Mouse (Mus musculus): ENCODE results near the gene Ube2o.

Ube2o gene

DNA sequence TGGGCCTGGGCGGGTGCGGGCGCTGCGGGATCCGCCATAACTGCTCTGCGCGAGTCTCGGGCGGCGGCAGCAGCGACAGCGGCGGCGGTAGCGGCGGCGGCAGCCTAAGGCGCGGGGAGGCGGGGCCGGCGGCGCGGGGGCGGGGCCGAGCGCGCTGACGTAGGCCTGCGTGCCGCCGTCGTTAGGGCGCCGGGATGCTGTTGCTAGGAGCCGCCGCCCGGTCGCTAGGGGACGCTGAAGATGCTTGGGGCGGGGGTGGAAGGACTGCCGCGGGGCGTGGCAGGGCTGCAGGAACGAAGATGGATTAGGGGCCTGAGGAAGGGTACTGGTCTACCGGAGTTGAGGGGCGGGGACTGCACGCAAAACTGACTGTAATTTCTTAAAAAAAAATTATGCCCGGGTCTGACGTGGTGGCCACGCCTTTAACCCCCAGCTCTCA, at the start of gene Ube2o:
Gene Ube2o, minus strand, starts transcription at position 72 of the 439 bp plus-strand sequence.
- DNase-seq (ENCODE audit: low spot score) = peak; percentile 37

DNA sequence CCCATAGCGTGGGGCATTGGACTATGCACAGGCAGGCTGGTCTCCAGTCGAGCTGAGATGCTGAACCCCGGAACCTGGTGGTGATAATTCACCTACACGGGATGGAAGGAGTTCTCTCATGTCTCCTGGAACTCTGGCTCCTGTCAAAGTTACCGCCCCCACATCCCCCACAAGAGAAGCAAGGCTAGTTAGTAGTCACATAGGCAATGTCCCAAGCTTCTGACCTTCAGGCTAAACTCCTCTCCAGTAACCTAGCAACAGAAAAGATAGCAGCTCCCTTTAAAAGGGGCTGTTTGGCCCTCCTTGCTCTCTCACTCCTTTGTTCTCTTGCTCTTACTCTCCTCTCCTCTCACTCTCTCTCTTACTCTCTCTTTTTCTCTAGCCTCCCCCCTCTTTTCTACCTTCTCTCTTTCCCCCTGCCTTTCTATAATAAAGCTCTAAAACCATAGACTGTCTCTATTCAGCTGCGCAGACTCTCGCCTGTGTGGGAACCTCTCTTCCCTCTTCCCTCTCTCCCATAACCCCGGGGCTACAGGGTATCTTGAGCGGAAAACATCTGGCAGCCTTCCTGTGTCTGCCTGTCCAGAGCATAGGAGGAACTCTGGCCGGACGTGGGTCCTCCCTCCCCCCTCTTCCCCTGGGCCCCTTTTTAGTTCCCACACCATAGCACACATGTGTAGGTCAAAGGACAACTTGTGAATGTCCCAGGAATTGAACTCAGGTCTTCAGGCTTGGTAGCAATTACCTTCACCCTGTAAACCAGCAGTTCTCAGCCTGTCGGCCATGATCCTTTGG, 49.1 kb upstream of the Ube2o start:
- no peak for DNase-seq (ENCODE audit: low spot score)

DNA sequence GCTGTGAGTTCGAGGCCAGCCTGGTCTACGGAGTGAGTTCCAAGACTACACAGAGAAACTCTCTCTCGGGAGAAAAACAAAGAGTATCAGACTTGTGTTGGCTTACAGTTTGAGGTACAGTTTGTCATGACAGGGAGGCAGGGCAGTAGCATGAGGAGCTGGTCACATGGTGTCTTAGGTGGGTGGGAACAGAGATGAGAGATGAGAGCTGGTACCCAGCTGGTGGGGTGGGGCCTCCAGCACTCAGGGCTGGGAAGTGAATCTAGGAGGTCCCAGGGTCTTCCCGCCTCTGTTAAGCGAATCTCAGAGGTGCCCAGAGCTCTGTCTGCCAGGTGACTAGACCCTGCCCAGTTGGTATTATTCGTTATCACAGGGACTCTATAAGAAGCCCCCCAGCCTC, 48.2 kb upstream of the Ube2o start:
- DNase-seq (ENCODE audit: low spot score) = no peak

DNA sequence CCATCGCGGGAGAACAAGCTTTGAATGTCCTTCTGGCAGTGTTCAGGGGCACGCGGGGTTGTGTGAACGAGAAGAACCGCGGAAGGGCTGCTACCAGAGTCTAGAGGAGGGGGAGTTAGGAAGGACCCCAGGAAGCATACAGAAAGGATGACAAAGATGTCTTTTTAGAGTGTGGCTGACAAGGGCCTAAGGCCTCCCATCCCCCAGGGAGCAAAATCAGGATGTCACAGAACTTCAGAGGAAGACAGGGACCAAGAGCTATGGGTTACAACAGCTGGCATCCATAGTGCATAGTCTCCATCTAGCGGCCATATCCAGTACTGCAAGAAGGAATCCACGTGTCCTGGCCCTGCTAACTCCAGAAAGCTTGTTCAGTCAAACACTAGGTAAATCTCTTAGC, 47.5 kb upstream of the Ube2o start:
- DNase-seq (ENCODE audit: low spot score) = peak; percentile 66

DNA sequence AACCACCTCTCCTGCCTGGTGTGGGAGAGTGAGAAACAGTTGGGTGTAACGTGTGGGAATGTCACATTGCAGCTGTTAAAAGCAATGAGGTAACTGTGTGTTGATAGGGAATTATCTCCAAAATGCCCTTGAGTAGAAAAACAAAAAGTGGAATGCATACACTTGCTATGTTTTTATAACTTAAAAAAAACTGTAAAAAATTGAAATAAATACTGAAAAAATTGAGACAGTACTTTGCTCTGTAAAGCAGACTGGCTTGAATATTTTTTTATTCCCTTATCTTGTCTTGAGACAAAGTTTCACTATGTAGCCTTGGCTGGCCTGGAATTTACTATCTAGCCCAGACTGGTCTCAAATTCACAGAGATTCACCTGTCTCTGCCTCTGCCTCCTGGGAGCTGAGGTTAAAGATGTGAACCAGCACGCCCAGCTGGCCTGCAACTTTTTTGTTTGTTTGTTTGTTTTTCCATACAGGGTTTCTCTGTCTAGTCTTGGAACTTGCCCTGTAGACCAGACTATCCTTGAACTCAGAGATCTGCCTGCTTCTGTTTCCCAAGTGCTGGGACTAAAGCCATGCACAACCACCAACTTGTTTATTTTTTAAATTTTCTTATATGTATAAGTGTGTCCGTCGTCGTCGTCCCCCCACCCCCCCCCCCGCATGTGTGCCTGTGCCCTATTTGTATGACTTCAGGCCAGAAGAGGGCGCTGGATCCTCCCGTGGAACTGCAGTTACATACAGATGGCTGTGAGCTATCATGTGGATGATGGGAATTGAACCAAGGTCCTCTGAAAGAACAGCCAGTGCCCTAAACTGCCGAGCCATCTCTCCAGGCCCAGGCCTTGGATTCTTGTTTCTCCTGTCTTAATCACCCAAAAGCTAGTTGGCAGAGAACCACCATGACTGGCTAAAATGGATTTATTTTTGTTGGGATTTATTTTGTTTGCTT, 46.1 kb upstream of the Ube2o start:
- no peak for DNase-seq (ENCODE audit: low spot score)

DNA sequence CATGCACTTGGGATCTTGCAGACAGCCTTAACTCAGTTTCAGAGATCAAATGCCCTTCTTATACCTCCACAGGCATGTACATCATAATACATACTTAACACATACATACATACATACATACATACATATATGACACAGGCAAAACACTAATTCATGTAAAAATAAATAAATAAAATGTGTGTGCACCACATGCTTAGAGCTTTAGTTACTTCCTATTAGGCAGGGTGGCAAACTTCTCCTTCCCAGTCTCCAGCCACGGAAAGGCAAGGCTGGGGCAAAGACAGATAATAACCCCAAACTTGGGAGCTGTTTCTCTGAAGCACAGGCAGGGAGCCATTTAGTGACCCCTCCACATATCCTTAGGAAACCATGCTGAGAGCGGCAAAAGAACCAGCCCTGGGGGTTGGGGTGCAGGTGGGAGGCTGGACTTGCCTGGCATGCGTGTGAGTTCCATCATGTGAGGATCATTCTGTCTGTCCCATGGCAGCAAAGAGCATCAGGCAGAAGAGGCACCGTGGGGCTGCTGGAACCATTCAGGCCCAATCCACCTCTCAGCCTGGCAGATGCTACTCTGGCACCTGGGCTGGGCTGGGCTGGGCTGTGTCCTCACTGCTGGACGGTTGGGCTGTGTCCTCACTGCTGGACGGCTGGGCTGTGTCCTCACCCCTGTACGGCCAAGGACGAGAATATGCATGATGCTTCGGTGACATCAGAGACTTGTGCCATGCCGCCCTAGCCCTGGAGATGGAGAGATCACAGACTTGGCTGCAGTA, 45.2 kb upstream of the Ube2o start, which contains the start of gene Rhbdf2:
Gene Rhbdf2, minus strand, starts transcription at position 721 of the 773 bp plus-strand sequence.
- DNase-seq (ENCODE audit: low spot score) = no peak

DNA sequence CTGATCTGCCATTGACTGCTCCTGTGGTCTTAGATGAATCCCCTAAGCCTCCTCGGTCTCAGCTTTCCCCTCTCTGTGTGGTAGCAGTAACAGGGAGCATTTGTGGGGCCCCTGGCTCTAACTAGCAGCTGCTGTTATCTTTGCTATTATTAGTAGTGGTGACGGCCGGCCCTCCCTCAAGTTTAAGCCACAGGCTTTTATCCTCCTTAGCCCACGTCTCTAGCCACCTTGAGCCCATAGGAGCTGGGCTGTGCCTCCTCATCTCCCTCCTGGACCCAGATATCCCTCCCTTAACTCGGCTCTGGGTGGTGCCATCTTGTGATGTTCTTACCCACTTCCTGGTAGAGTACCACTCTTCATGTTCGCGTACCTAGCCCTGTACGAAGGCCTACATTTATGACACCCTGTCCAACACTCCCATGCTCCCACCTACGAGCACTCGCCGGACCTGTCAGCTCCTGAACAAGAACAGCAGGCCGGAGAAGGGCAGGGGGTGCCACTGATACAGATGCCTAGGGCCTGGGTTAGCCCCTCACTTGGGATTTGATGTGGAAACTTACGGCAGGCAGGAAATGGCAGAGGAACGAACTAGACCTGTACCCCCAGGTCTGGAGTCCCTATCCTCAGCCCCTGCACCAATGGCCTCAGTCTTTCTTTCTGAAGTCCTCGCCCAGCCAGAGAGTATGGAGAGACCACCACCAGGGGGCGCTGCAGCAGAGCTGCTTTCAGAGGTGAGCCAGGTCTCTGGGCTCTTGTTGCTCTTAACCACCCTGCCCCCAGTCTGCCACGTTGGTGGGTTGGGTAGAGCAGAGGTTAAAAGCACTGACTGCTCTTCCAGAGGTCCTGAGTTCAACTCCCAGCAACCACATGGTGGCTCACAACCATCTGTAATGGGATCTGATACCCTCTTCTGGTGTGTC, 44.1 kb upstream of the Ube2o start:
- no peak for DNase-seq (ENCODE audit: low spot score)

DNA sequence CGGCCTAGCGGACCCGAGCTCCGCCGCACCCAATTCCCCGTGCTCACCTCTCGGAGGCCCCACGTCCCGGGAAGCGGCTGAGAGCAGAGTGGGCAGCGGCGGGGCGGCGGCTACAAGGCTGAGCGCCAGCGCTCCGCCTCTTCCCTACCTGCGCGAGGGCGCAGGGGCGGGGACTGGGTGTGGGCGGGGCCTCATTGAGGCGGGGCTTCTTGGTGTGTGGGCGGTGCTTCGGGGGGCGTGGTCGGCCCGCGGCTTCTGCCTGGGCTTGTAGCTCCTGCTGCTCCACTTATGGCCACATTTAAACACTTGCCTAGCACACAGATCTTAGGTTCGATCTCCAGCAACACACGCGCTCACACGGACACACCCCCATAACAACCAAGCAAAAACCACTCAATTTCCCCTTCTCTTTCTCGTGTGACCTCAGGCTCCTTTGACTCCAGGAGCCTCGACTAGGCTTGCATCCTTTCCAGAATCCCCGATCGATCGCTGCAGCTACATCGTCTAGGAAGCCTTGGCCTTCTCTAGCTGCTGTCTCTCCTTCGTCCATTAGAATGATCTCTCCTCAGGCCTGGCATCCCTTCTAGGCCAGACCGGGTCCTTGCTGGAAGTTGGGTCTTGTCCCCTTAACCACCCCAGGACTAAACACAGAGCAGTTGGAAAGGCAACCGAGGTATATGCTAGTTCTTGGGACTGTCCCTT, 43.0 kb upstream of the Ube2o start:
- DNase-seq (ENCODE audit: low spot score) = no peak

DNA sequence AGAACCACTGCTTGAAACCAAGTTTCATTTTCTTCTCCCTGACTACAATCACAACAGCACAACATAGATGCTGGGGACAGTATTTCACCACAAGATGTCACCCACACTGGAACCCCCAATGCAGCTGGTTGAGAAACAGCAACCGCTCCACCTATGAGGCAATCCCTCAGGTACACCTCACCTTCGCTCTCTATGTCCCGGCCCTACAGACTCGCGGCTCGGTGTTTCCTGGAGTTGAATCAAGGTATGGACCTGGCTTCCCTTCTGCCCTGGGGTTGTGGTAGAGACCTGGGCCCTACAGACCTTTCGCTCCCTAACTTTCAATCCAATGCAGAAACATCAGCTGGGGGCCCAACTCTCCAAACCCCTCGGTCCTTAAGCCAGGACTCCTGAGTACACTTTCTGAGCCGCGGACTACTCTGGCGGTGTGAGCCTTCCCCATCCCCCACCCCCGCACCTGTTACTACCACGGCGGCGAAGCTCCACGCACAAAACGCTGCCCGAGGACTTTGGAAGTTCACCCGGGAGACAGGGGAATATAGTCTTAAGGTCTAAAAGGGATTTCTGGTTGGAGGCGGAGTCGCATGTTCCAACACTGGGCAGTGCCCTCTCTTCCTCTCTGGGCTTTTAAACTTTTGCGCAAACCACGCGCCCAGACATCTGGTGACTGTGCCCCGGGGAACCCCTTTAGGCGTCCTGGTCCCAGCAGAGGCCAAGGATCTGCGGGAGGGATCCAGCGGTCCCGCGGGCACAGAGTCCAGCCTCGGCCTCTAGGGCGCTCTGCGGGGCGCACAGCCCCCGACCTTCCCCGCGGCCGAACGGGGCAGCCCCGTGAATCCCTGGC, 42.3 kb upstream of the Ube2o start:
- DNase-seq (ENCODE audit: low spot score) = no peak

DNA sequence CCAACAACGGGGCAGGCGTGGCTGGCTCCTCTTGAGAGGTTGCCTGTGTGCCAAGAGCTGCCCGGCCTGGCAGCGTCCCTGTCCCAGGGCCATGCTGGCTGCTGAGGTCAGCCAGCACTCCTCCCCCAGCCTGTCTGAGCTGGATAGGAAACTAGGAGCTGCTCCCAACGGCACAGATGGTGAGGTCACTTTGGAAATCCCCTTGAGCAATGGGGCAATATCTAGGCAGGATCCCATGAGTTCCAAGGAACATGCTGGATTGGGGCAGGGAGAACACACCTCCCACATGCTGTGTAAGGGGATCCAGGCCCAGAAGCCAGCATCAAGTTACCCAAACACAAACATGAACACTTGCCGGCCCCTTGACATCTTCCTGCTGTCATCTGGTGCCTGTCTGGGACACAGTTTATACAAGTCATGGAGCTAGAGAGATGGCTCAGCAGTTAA, 40.0 kb upstream of the Ube2o start:
- no peak for DNase-seq (ENCODE audit: low spot score)

DNA sequence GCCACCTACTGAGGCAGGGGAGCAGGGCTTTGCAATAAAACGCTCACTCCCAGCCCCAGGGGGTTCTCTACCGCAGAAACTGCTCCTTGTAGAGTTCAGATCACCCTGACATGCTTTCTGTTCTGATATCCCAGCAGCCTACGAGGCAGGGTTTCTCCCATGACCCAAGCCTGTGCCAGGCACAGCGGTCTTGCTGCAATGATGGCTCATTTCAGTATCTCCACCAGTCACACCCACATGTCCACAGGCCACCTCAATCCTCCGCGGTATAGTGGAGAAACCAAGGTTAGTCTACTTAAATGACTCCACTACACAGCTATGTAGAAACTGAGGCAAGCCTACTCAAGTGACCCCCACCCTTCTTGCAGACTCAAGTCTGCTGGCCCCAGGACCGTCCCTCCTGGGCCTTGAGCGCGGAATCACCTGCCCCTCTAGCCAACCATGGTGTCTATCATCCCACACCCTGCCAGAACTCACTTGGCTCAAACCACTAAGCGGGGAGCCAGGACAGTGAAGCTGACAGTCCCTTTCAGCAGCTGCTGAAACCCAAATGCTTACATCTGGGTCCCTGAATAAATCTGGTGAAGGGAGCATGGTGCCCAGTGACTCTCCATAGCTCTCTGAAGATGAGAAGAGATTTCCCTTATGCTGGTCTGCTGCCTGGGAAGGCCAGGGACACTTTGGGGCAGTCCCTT, 39.5 kb upstream of the Ube2o start:
- no peak for DNase-seq (ENCODE audit: low spot score)

DNA sequence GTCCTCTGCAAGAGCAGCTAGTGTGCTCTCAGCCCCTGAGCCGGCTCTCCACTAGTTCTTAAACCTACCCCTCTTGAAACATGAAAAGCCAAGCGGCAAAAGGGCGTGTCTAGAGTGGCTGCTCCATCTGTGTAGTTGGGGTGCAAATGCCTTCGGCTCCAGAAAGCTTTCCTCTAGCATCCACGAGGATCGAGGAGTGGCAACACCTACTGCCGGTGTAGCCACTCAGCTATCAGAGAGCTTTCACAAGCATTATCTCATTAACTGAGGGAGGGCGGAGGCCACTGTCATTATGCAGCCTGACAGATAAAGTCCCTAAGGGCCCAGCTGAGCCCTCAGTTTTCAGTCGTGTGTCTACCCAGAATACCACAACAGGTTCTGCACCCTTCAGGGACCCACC, 38.8 kb upstream of the Ube2o start:
- no peak for DNase-seq (ENCODE audit: low spot score)

DNA sequence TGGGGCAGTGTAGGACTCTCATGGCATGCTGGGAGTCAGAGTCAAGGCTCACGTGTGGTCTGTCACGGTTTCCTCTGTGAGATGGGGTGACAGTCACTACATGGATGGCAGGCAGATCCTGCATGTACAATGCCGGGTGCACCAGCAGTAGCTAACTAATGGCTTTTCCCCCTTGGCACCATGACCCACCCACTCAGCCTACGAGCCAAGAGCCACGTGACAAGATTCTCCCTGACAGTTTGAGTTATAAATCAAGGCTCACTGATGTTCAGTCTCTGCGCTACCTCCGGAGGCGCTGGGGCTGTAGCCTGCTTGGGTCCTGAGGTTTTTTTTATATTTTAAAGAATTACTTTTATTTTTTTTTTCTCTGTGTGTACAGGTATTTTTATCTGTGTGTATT, 38.3 kb upstream of the Ube2o start:
- no peak for DNase-seq (ENCODE audit: low spot score)

DNA sequence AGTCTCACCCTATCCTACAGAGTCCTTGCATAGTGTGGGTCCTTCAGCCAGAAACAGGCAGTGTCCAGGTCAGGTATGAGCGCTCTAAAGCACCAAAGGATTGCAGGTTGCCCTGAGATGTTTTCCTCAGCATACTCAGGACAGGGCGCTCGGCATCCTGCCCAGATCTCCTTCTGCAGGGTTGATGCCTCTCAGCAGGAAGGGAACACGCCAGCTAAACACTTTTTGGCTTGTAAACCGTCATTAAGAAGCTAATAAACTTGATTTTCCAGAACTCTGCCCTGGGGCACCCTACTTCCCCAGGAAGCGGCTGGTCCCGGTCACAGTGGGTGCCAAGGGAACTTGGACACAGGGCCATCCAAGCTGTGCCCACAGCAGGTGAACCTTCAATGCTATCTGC, 37.9 kb upstream of the Ube2o start:
- DNase-seq (ENCODE audit: low spot score) = no peak

DNA sequence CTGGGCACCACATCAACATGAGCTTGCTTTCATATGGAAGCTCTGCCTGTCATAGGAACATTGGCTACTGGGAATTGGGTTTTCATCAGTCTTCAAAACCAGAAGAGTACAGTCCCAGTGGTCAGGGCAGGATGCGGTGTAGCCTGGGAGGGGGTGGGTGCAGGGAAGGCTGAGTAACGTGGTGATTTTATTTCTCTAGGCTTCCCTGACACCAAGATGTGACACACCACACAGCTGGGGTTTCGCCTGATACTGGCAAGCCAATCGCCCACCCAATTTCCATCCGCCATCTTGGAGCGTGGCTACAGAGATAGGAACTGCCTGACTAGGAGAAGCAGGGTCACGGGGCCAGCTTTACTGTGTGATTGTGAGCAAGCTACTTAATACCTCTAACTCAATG, 37.4 kb upstream of the Ube2o start:
- DNase-seq (ENCODE audit: low spot score) = no peak

DNA sequence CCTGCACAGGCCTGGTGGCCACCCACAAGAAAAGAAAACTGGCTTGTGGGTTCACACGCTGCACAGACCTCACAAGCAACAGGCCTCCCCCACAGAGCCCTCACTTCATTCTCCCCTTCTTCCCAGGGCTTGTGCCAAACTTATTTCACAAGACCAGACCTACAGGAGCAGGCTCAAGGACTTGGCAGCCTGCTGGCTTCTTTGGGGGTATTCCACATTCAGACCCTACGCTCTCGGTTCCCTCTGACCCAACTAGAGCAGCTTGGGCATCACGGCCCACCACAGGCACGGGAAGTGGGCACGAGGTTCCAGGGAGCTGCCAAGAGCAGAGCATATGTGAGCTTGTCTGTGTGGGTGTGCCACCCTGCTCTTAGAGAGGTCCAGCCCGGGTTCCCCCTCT, 36.4 kb upstream of the Ube2o start:
- no peak for DNase-seq (ENCODE audit: low spot score)

DNA sequence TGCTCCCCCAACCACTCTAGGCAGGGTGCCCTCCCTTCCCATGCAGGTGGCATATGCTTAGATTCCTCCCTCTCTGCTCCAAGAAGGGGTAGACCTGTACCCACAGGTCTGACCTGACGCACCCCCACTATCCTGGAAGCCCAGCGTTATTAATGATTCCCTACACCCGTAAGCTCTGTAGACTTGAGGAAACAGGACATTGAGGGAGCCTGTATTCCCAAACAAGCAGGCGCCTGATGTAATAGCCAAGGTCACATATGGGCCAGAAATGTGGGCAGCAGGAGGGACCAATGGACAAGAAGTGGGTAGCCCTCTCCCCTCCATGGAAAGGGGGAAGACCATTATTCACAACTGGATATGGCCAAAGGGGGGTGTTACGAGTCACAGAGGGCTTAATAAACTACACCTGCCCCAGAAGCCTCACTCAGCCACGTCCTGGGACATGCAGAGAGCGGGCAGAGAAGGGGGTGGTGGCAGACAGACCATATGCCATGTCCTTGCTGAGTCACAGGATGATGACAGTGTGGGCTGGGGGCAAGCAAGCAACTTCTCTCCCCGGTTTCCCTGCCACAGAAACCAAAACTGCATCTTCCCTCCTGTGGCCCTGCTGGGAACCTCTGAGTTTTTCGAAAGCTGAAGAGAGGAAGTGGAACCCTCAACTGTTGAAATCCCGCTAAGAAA, 35.3 kb upstream of the Ube2o start:
- DNase-seq (ENCODE audit: low spot score) = no peak

DNA sequence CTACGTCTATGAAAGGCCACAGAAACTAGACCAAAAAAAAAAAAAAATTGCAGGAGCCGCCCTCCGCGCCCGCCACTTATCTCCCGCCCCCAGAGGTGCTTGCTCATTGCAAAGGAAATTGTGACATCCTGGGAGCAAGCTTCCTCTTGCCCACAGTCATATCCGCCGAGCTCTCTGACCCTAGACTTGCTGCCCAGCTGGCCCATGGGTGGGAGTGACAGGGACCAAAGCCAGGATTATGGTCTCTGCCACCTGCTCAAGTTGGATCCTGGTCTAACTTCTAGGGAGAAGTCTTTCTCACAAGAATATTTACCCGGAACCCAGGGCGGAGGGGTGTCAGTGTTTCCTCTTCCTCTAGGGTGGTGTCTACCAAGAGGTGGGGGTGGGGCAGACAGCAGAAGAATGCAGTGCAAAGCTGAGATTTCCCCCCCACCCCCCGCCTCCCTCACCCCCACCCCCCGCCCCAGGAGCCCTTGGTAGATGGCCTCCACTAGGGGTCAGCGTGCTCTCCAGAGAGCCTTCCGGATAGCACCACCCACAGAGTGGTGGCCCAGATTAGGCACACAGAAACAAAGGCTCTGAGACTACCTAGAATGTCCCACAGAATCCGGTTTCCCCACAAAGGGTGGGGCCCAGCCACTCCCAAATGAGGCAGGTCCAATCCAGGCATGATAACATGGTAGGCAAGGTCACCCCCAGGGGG, 34.6 kb upstream of the Ube2o start:
- no peak for DNase-seq (ENCODE audit: low spot score)

All from urinary bladder, postnatal 10 days (tissue).